Mouse (Mus musculus): ENCODE results near the gene Ccdc167. TPM values are rescaled to one million over a fixed set of nuclear protein-coding genes. Genes with fewer than 3 reads are reported as not detected.

Gene Ccdc167
- polyA plus RNA-seq, 1 experiment from 2014 or later = 11.3 TPM

DNA sequence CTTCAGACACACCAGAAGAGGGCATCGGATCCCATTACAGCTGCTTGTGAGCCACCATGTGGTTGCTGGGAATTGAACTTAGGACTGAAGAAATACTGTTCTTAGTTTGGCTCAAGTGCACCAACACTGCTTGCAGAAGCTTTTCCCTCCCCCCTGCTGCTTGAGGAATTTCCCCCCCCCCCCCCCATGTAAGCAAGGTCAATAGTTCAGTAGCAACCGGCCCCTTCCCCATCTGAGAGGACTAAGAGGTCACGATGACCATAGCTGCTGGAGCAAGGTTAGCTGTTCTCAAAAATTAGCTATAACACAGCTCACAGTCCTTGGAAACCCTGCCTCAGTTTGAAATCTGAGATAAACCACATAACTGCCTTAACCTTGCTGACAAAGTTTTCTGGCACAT is 74.6 kb downstream of the Ccdc167 start:
- H3K36me3 ChIP-seq (ENCODE audit: control insufficient read depth, insufficient read depth, low read length) = peaks cover 47% of the 10 kb centered on the region
- WGBS = 83% methylated on average over 3 of the region's 3 CpGs

DNA sequence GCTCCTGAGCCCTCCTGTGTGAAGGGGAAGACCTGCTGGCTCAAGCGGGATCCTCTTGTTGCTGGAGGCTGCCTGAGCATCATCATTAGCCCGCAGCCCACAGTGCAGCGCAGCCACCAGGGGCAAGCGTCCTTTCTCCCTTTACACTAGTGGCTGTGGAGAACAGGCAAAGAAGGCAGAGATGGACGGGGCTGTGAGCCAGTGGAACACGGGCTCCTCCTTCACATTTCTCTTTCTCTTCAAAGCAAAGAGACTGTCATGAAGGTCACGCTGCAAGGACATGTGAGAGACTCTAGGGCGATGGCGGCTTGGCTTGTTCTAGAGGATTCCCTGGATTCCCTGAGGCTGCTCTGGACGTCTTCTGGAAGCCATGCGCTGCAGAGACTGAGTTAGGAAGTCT is 75.9 kb downstream of the Ccdc167 start:
- H3K36me3 ChIP-seq (ENCODE audit: control insufficient read depth, insufficient read depth, low read length) = peaks cover 60% of the 10 kb centered on the region
- H3K4me3 ChIP-seq (replicated peaks; ENCODE audit: low read depth, low read length) = no peak overlapping the region
- H3K27me3 ChIP-seq (ENCODE audit: control insufficient read depth, insufficient read depth, low read length) = no peaks in the 10 kb centered on the region
- H3K4me1 ChIP-seq (ENCODE audit: control insufficient read depth, insufficient read depth, low read length) = no peaks in the 10 kb centered on the region
- no peak overlapping the region for H3K9ac ChIP-seq (replicated peaks; ENCODE audit: low read length)
- ATAC-seq (ENCODE audit: low FRiP score, low TSS enrichment) (no peak), DNase-seq (no peak)
- WGBS = 99% methylated on average over 11 of the region's 11 CpGs
- no peaks in the 10 kb centered on the region for H3K9me3 ChIP-seq (ENCODE audit: control insufficient read depth, low read length)
- no peak overlapping the region for H3K27ac ChIP-seq (replicated peaks; ENCODE audit: low read depth, low read length)
- no peak overlapping the region for H3K4me2 ChIP-seq (ENCODE audit: low read length)

More for the DNA sequence above, 74.6 kb downstream of the Ccdc167 start:
- H3K4me1 ChIP-seq (ENCODE audit: control insufficient read depth, insufficient read depth, low read length) = no peaks in the 10 kb centered on the region
- no peaks in the 10 kb centered on the region for H3K27me3 ChIP-seq (ENCODE audit: control insufficient read depth, insufficient read depth, low read length)
- no peak overlapping the region for H3K9ac ChIP-seq (replicated peaks; ENCODE audit: low read length)
- DNase-seq = no peak
- H3K4me2 ChIP-seq (ENCODE audit: low read length) = no peak overlapping the region
- H3K4me3 ChIP-seq (replicated peaks; ENCODE audit: low read depth, low read length) = no peak overlapping the region
- no peak for ATAC-seq (ENCODE audit: low FRiP score, low TSS enrichment)
- H3K9me3 ChIP-seq (ENCODE audit: control insufficient read depth, low read length) = no peaks in the 10 kb centered on the region
- no peak overlapping the region for H3K27ac ChIP-seq (replicated peaks; ENCODE audit: low read depth, low read length)

DNA sequence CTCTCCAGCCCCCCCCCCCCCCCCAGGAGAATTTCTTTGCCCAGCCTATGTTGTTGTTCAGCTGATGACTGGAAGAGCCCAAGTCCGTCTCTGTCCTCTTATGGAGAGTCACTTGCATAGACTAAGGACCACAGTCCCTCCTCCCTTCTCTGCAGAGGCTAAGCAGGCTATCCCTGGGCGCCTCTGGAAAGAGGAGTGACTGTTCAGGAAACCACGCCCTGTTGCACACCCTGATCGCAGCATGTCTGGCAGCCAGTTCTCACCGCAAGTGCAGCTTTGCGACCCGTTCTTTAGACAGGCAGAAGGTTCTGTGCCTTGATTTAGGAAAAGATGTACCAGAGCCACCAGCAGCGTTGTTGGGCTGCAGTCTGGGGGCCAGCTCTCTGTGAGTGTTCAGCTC is 78.9 kb downstream of the Ccdc167 start:
- no peaks in the 10 kb centered on the region for H3K27me3 ChIP-seq (ENCODE audit: control insufficient read depth, insufficient read depth, low read length)
- no peaks in the 10 kb centered on the region for H3K4me1 ChIP-seq (ENCODE audit: control insufficient read depth, insufficient read depth, low read length)
- no peak overlapping the region for H3K9ac ChIP-seq (replicated peaks; ENCODE audit: low read length)
- no peaks in the 10 kb centered on the region for H3K9me3 ChIP-seq (ENCODE audit: control insufficient read depth, low read length)
- no peak overlapping the region for H3K4me2 ChIP-seq (ENCODE audit: low read length)
- no peak overlapping the region for H3K27ac ChIP-seq (replicated peaks; ENCODE audit: low read depth, low read length)
- WGBS = 90% methylated on average over 8 of the region's 8 CpGs
- peaks cover 84% of the 10 kb centered on the region for H3K36me3 ChIP-seq (ENCODE audit: control insufficient read depth, insufficient read depth, low read length)
- DNase-seq (no peak), ATAC-seq (ENCODE audit: low FRiP score, low TSS enrichment) (no peak)
- no peak overlapping the region for H3K4me3 ChIP-seq (replicated peaks; ENCODE audit: low read depth, low read length)

DNA sequence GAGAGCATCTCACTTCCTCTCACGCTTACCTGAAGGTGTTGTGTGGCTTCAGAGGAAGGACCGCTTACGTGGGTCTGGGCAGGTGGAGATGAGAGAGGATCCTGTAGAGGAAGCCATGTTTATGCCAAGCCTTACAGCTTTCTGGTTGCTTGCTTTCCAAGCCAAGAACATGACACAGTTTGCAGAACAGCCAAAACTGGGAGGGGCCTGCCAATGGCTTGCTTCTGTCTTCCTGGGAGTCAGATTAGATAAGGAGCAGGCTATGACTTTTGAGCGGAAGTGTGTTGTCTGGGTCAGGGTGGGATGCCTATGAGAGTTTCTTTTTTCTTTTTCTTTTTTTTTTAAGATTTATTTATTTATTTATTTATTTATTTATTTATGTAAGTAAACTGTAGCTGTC is 79.5 kb downstream of the Ccdc167 start:
- no peaks in the 10 kb centered on the region for H3K4me1 ChIP-seq (ENCODE audit: control insufficient read depth, insufficient read depth, low read length)
- ATAC-seq (ENCODE audit: low FRiP score, low TSS enrichment) (no peak), DNase-seq (no peak)
- H3K4me2 ChIP-seq (ENCODE audit: low read length) = no peak overlapping the region
- no peaks in the 10 kb centered on the region for H3K27me3 ChIP-seq (ENCODE audit: control insufficient read depth, insufficient read depth, low read length)
- no peaks in the 10 kb centered on the region for H3K9me3 ChIP-seq (ENCODE audit: control insufficient read depth, low read length)
- H3K27ac ChIP-seq (replicated peaks; ENCODE audit: low read depth, low read length) = no peak overlapping the region
- no peak overlapping the region for H3K4me3 ChIP-seq (replicated peaks; ENCODE audit: low read depth, low read length)
- WGBS = 98% methylated on average over 4 of the region's 4 CpGs
- H3K36me3 ChIP-seq (ENCODE audit: control insufficient read depth, insufficient read depth, low read length) = peaks cover 86% of the 10 kb centered on the region
- no peak overlapping the region for H3K9ac ChIP-seq (replicated peaks; ENCODE audit: low read length)

Other genes starting within 250 kb of the Ccdc167 start
- gene Pim1, start 226.3 kb downstream of the Ccdc167 start, polyA plus RNA-seq (2014; fragmentation: Nextera tagmentation; extraction: Ambion mirVana) = 10.1 and 10.3 TPM in 2 replicates
- not detected in 2 replicates for gene Gm17657, start 167.4 kb downstream of the Ccdc167 start, polyA plus RNA-seq (2014; fragmentation: Nextera tagmentation; extraction: Ambion mirVana)
- 25.8 and 27.7 TPM in 2 replicates for gene Tbc1d22b, start 167.3 kb downstream of the Ccdc167 start, polyA plus RNA-seq (2014; fragmentation: Nextera tagmentation; extraction: Ambion mirVana)
- 0.43 and 0.49 TPM in 2 replicates for gene Tmem217, start 164.7 kb downstream of the Ccdc167 start, polyA plus RNA-seq (2014; fragmentation: Nextera tagmentation; extraction: Ambion mirVana)
- gene Rnf8, start 102.3 kb downstream of the Ccdc167 start, polyA plus RNA-seq (2014; fragmentation: Nextera tagmentation; extraction: Ambion mirVana) = 80.5 and 86.8 TPM in 2 replicates
- gene Gm28043, start 102.2 kb downstream of the Ccdc167 start, polyA plus RNA-seq (2014; fragmentation: Nextera tagmentation; extraction: Ambion mirVana) = 2.0 and 2.9 TPM in 2 replicates
- gene Cmtr1, start 56.4 kb downstream of the Ccdc167 start, polyA plus RNA-seq (2014; fragmentation: Nextera tagmentation; extraction: Ambion mirVana) = 103 and 136 TPM in 2 replicates